Mouse (Mus musculus) lung, postnatal 14 days (tissue): Measurements from ENCODE around the gene Cables2.
"Not testable (repeated sequence)": the region's sequence is repeated elsewhere in the genome, so short reads cannot be mapped to it uniquely, and the experiment has no call there.

Experiments
- DNase-seq: peaks from one replicate; pipeline ENCODE4 v3.0.0; 2021

Gene Cables2

GRCm38 (mm10) chr2:180276851-180277259 lies 3.6 kb upstream of the Cables2 start:
- peak; percentile 30 for DNase-seq

- DNase-seq: no peak
These were observed 3.1 kb upstream of the Cables2 start for GRCm38 (mm10) chr2:180276385-180276784.

- DNase-seq: peak; percentile 89
These were observed 2.5 kb upstream of the Cables2 start for GRCm38 (mm10) chr2:180275836-180276235.

GRCm38 (mm10) chr2:180274523-180274922 lies 1.2 kb upstream of the Cables2 start:
- DNase-seq: no peak

DNA sequence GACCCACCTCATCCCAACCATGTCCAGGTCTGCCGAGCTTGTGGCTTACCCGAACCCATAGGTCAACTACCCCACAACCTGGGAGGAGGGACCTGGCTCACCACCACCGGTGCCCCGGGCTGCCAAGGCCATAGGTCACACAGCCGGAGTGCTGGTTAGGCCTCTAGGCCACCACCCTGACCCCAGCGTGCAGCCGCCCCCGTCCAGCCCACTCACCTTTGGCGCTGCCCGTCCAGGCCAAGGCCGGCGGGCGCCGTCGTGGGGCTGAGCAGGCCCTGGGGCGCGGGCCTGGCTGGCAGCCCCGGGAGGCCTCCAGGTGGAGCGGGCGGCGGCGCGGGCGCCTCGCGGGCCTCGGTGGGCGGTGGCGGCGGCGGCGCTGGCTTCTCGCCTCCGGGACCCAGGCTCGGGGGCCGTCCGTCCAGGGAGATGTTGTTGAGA lies 393 bp downstream of the Cables2 start:
- no peak for DNase-seq

DNA sequence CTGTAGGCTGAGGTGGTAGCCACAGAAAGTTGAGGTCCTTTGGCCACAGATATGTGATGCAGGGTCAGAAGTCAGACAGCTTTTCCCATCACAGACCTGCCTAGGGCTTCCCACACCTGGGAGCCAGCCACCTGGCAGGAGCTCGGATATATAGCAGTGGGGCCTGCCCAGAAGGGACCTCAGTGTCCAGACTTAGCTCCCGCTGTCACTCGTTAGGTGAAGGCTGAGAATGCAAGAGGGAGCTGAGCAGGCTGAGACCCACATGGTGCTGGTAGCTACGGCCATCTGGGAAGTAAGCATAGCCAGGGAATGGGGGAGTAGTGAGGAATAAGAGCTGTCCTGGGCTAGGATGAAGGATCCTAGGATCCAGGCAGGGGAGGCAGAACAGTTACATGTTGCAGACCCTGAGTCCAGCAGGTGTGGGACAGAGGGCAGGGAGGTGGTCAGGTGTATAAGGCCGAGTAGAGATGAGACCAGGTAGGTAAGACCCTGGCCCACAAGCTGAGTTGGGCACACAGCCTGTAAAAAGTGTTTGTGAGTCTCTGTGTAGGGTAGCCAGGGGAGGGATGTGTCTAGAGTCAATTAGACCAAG lies 1.4 kb downstream of the Cables2 start:
- DNase-seq: no peak

- DNase-seq: peak; percentile 36
These were observed 2.6 kb downstream of the Cables2 start for GRCm38 (mm10) chr2:180270537-180271255.

DNA sequence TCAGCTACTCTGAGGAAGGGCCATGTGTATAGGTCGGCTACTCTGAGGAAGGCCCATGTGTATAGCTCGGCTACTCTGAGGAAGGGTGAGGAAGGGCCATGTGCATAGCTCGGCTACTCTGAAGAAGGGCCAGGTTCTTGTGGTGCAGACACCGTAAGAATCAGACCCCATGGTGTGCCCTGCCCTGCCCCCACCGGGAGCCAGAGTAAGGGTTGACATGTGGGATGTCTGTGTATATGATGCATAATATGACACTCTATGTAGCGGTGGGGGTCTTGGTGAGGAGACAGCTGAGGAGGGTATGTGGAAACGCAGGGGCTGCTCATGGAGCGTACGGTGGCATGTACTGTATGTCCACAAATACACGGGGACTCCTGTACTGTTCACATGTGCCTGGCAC lies 4.0 kb downstream of the Cables2 start:
- no peak for DNase-seq

- DNase-seq: no peak
These were observed 5.3 kb downstream of the Cables2 start for GRCm38 (mm10) chr2:180267955-180268354.

DNA sequence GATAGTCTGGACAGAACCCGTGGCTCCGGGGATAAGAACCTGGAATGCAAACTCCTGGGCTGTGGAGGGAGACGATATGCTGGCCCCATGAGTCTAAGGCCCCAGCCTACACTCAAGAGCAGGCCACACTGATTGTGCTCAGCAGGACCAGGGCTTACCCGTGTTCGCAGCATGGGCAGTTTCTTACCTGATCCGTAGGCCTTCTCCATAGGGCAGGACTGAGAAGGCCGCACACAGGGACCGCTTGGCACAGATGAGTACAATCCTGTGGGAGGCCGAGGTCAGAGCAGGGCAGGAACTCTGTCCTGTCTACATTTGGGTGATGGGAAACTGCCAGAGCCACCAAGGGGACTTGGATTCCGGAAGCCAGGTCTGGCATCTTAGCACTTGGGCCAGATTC lies 10.4 kb downstream of the Cables2 start:
- no peak for DNase-seq

- peak; percentile 32 for DNase-seq
These were observed 10.9 kb downstream of the Cables2 start for GRCm38 (mm10) chr2:180262441-180262840.

GRCm38 (mm10) chr2:180261901-180262300 lies 11.4 kb downstream of the Cables2 start:
- DNase-seq: no peak

GRCm38 (mm10) chr2:180260610-180261480 lies 12.5 kb downstream of the Cables2 start:
- DNase-seq: no peak

DNA sequence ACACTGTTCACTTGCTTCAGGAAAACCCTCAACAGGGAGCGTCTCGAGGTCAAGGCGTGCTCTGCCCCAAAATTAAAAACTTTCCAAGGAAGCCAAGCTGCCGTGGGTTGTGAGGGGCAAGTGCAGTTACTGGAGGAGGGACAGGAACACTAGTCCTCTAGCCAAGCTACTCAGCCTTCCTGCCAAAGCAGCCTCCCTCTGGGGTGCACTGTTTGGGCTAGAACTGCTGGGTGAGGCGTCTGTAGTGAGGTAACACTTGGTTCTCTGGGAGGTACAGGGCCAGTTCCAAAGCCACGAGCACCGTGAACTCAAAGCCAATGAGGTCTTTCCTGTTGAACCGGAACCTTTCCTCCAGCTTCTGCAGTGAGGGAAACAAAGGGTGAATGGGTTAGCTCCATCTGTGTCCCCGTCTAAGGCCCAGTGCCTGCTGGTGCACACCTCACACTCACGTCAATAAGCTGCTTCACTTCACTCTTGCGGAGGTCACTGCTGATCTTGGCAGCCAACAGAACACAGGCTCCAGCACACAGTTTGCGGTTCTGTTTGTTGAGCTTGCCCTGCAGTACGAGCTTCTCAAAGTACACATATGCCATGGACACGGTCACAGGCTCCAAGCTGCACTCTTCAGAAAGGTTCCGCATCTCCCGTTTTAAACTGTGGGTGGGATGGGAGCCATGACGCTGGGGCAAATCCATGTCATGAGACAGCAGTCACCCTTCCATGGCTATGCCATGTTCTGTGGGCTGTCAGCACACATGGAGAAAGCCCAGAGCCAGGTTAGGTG lies 13.3 kb downstream of the Cables2 start:
- DNase-seq: not testable (repeated sequence)

DNA sequence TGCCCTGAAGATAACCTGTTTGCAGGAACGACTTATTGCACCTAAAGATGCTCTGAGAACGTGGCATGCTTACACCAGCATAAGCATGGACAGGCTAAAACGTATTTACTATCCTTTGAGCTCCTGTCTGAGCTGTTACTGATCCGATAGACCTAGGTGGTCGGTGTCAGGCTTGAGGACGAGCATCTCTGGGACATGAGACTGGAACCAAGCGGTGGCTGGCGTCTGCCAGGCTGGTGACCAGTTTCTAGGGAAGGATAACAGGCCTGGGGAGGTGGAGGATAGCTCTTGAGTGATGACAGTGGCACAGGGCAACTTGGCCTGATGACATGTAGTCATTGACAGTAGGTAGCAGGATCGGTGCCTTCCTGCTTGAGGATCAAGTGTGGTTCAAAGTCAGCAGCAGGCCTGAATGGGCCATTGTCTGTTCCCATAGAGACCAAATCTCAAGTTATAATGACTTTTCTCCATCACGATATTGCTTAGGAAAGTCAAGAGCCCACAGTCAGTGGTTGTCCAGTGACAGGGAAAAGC lies 14.3 kb downstream of the Cables2 start:
- not testable (repeated sequence) for DNase-seq

- DNase-seq: no peak
These were observed 15.1 kb downstream of the Cables2 start for GRCm38 (mm10) chr2:180257963-180258865.

- peak; percentile 97 for DNase-seq
These were observed 16.2 kb downstream of the Cables2 start, which contains the start of gene Rps21 for GRCm38 (mm10) chr2:180257001-180257521. Gene Rps21, plus strand, starts transcription at chr2:180257377.

- DNase-seq: no peak
These were observed 16.8 kb downstream of the Cables2 start for GRCm38 (mm10) chr2:180256296-180257000.

DNA sequence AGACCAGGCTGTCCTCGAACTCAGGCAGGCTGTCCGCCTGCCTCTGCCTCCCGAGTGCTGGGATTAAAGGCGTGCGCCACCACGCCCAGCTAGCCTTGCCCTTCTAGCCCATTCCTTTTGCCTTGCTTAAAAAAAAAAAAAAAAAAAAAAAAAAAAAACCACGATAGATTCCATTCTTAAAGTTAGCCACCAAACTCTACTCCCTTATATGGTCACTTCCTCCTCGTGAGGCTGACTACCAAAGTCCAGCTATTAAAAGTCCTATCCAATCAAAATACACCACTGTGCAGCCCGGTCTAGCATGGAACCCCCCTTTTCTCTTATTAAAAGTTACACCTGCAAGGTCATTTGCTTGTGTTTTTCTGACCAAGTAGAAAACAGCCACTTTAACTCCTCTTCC lies 17.6 kb downstream of the Cables2 start:
- no peak for DNase-seq
